Comparison of ENCODE assay signal across 7 mouse cellular contexts in the genomic region with DNA sequence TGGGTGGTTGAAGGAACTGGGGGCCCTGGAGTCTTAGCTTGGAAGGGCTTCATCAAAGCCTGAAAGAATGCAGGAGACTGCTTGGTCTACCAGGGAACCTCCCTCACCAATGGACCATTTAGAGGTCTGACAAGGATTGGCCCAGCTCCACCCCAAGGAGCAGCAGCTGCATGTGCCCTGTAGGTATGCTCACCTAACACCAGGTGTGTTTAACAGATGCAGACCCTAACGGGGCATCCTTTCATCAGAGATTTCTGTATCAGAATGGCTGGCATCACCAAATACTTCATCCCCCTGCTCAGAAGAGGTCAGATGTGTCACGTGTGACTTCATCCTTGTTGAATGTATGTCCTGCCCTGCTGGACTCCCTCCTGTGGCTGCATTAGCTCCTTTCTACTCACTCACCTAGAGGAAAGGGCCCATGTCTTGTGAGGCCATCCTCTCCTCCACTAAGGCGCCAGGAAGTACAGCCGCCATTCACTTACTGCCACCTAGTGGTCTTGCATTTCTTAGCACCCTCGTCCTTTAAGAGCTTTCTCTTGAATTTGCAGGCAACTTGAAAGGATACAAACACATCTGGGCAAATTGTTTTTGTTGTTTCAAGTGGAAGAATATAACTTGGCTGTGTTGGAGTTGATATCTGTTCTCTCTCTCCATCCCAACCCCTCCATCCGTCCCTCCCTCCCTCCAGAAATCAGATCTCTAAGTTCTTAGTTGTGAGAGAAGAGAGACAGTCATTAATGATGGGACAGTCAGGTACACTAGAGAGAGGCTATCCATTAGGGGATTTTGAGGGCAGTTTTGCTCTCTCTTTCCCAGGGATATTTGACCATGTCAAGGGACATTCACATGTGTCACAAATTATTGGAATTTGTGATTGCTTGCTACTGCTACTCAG.
A peak's percentile ranks its signal among the peaks of the same experiment; 100 is the strongest.
DNase-seq lines count a peak whose midpoint lies in the region; ATAC-seq and TF ChIP-seq lines count a peak whose summit lies in the region.

No protein-coding gene starts in this region.

- peak; percentile 67 for TF ChIP-seq CTCF in G1E (IDR thresholded peaks at IDR 0.05; ENCODE audit: low read depth, low read length)

- no peak overlapping the region for H3K27ac ChIP-seq in embryonic facial prominence, embryonic 10.5 days (replicated peaks)

- no peaks in the 10 kb centered on the region for H3K36me3 ChIP-seq in G1E (replicated peaks)
- peaks cover 21% of the 10 kb centered on the region for H3K36me3 ChIP-seq in embryonic facial prominence, embryonic 10.5 days (replicated peaks)

- intact Hi-C loops in heart, postnatal 14 days (cut with DNase I), result loop anchor here (5.0 to 10.0 kb wide), 5 partner anchors 57 to 655 kb away; no protein-coding TSS in a partner anchor

- H3K4me3 ChIP-seq in G1E (ENCODE audit: low read depth, low read length), result no peak overlapping the region
- no peak overlapping the region for H3K4me3 ChIP-seq in embryonic facial prominence, embryonic 10.5 days

- no peak for ATAC-seq in G1E (ENCODE audit: extremely low read depth, insufficient number of reproducible peaks, low FRiP score, poor library complexity, severe bottlenecking)

- H3K4me1 ChIP-seq in G1E (ENCODE audit: insufficient read depth, low read depth, low read length), result no peaks in the 10 kb centered on the region
- H3K4me1 ChIP-seq in embryonic facial prominence, embryonic 10.5 days, result no peaks in the 10 kb centered on the region

- no peaks in the 10 kb centered on the region for H3K27me3 ChIP-seq in G1E (ENCODE audit: insufficient read depth, low read length)
- H3K27me3 ChIP-seq in embryonic facial prominence, embryonic 10.5 days (replicated peaks; ENCODE audit: low read depth, poor library complexity, severe bottlenecking), result no peaks in the 10 kb centered on the region

- H3K9me3 ChIP-seq in G1E (replicated peaks), result no peaks in the 10 kb centered on the region
- no peaks in the 10 kb centered on the region for H3K9me3 ChIP-seq in embryonic facial prominence, embryonic 10.5 days

- DNase-seq in G1E (ENCODE audit: low spot score), result no peak
- peak; percentile 31 for DNase-seq in adrenal gland, postnatal 25 days
- DNase-seq in embryonic facial prominence, embryonic 10.5 days (ENCODE audit: low spot score), result peak; percentile 65
- peak; percentile 48 to 71 for DNase-seq in heart, postnatal 14 days
- peak; percentile 57 to 66 for DNase-seq in kidney, postnatal 4 days
- peak; percentile 71 for DNase-seq in lung, postnatal 10 days
- peak; percentile 69 to 78 for DNase-seq in right cerebral cortex, adult 2 months (ENCODE audit: low spot score in 2 of 2)

- 33% methylated on average over 6 of the region's 6 CpGs for WGBS in embryonic facial prominence, embryonic 10.5 days
